Mouse (Mus musculus) thymus, adult 2 months (tissue): ENCODE measurements around the gene Ifnlr1. TPM values are rescaled to one million over a fixed set of nuclear protein-coding genes. Genes with fewer than 3 reads are reported as not detected.

Experiments used
- DNase-seq: peaks from one replicate; pipeline ENCODE4 v3.0.0; 2021
- H3K27ac ChIP-seq: fragments of 200-500 bp; 2 replicates; pipeline ENCODE4 v1.5.1; 2012; ENCODE audit warnings: low read length, control low read depth; ENCODE audit not compliant: control insufficient read depth, insufficient read depth
- H3K27me3 ChIP-seq: fragments of 200-500 bp; 2 replicates; pipeline ENCODE4 v1.6.1; 2012; ENCODE audit warnings: mild to moderate bottlenecking, low read length, moderate library complexity, mixed read lengths; ENCODE audit not compliant: control insufficient read depth, insufficient read depth
- H3K36me3 ChIP-seq: fragments of 200-500 bp; 2 replicates; pipeline ENCODE4 v1.6.1; 2012; ENCODE audit warnings: mild to moderate bottlenecking, low read length, moderate library complexity; ENCODE audit not compliant: control insufficient read depth, insufficient read depth
- H3K4me1 ChIP-seq: fragments of 200-500 bp; replicated peaks from 2 replicates; pipeline ENCODE4 v1.6.1; 2012; ENCODE audit warnings: low read length; ENCODE audit not compliant: control insufficient read depth, insufficient read depth
- H3K4me3 ChIP-seq: fragments of 200-500 bp; 2 replicates; pipeline ENCODE4 v1.5.1; 2012; ENCODE audit warnings: mild to moderate bottlenecking, low read length, control low read depth, moderate library complexity; ENCODE audit not compliant: control insufficient read depth, insufficient read depth
- CTCF ChIP-seq: fragments of 200-500 bp; IDR thresholded peaks from 2 replicates; pipeline ENCODE4 v1.5.1; 2012; ENCODE audit warnings: mild to moderate bottlenecking, control low read depth, low read length, moderate library complexity, borderline replicate concordance; ENCODE audit not compliant: control insufficient read depth, poor library complexity, insufficient read depth; ENCODE audit errors: extremely low read depth
- POLR2A ChIP-seq: fragments of 200-500 bp; IDR thresholded peaks from 2 replicates; pipeline ENCODE4 v1.6.1; 2012; ENCODE audit warnings: mild to moderate bottlenecking, low read length, control low read depth, moderate library complexity; ENCODE audit not compliant: control insufficient read depth, poor library complexity, insufficient read depth; ENCODE audit errors: extremely low read depth
- WGBS: fragments of 180-500 bp; shearing (Covaris S2); methylation state at CpG from one replicate; pipeline ENCODE4 v1.1.7; 2018; 5-methylcytosine and 5-hydroxymethylcytosine counted together
- polyA plus RNA-seq: library from polyadenylated mRNA; depleted of rRNA; stranded (reverse); fragments of >200 nt; gene quantifications from 2 replicates; pipeline ENCODE4 v1.2.3, GENCODE M21; 2012

The Ifnlr1 gene
- polyA plus RNA-seq, 1 experiment: 2.5 TPM

DNA sequence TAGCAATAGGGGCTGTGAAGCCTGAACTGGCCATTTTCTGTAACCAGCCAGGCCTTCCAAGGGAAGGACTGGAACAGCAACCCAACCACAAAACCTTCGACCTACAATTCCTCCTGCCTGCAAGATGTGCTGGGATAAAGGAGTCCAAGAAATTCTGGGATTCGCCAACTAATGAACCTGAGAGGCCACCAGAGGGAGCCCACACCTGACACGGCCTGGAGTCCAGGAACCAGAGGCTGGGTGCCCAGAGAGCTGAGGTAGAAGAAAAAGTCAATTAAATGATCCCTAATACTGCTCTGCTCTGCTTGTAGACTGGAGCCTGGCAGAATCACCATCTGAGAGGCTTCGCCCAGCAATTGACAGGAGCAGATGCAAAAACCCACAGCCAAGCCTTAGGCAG lies 2.5 kb upstream of the Ifnlr1 start:
- Histone ChIP-seq H3K27me3 (peaks cover 28% of the 10 kb centered on the region), H3K4me3 (no peak overlapping the region), H3K4me1 (peaks cover 5% of the 10 kb centered on the region; the same call in 1 of the 2 replicates), H3K36me3 (no peaks in the 10 kb centered on the region), H3K27ac (no peak overlapping the region)
- TF ChIP-seq POLR2A: no peak
- TF ChIP-seq CTCF: no peak
- DNase-seq: no peak
- 36% methylated on average over 4 of the region's 4 CpGs for WGBS

DNA sequence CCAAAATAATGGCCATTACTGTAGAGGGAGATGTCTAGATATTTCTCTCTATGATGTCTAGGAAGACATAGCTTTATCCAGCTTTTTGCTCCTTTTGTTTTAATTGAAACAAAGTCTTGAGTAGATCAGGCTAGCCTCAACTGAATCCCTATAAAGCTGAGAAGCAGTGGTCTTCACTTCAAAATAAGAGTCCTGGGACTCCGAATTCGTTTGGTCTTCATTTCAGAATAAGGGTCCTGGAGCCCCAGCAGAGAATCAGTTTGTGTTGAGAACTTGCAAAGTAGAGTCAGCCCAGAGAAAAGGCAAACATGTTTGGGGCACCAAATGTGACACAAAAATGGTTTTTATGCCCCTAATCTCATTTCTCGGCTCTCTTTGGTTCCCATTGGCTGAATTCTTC lies 1.4 kb upstream of the Ifnlr1 start:
- no peak for TF ChIP-seq POLR2A
- TF ChIP-seq CTCF: no peak
- Histone ChIP-seq H3K36me3 (no peaks in the 10 kb centered on the region), H3K4me3 (no peak overlapping the region), H3K4me1 (peaks cover 5% of the 10 kb centered on the region; the same call in 1 of the 2 replicates), H3K27ac (no peak overlapping the region), H3K27me3 (peaks cover 28% of the 10 kb centered on the region)
- WGBS: 28% methylated on average over 3 of the region's 3 CpGs
- no peak for DNase-seq

DNA sequence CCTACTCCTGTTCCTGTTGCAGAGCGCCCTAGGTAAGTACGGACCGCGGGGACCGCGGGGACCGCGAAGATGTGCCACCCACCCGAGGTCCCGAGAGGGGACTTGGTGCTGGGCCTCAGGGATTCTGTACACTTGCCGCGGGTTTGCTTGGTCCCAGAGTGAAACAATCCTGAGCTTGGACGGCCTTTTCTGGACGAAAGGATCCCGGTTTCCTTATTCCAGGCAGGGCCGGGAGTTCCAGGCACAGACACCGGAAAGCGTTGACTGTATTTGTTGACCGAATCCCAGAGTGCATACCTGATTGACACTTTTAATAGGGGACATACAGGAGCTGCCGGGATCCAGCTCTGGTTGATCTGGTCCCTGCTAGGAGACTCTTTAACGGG lies 474 bp downstream of the Ifnlr1 start:
- no peaks in the 10 kb centered on the region for H3K36me3 ChIP-seq
- H3K4me3 ChIP-seq: peak overlapping the region; percentile 25
- TF ChIP-seq CTCF (no peak), POLR2A (no peak)
- H3K4me1 ChIP-seq: peaks cover 5% of the 10 kb centered on the region; the same call in 1 of the 2 replicates
- 4% methylated on average over 21 of the region's 21 CpGs for WGBS
- no peak for DNase-seq
- peaks cover 28% of the 10 kb centered on the region for H3K27me3 ChIP-seq
- no peak overlapping the region for H3K27ac ChIP-seq

DNA sequence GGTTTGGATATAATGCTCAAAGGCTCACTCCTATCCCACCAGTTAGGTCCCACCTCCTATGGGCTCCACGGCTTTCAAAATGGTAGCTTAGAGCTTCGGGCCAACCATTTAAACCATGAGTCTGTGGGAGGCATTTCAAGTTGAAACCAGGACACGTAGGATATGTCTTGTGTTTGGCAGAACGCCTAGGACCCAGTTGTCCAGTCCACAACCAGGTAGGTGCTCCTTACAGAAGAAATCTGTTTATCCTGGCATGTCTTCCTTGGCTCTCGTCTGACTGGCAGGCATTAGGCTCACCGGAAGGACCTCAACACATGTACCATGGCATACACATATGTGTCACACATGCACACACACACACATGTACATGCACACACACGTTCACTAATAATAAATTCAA lies 3.7 kb downstream of the Ifnlr1 start:
- H3K36me3 ChIP-seq: no peaks in the 10 kb centered on the region
- no peak for TF ChIP-seq POLR2A
- TF ChIP-seq CTCF: no peak
- DNase-seq: no peak
- H3K4me3 ChIP-seq: no peak overlapping the region
- H3K27me3 ChIP-seq: peaks cover 23% of the 10 kb centered on the region
- WGBS: 94% methylated on average over 7 of the region's 7 CpGs
- H3K27ac ChIP-seq: no peak overlapping the region
- peaks cover 5% of the 10 kb centered on the region; the same call in 1 of the 2 replicates for H3K4me1 ChIP-seq

DNA sequence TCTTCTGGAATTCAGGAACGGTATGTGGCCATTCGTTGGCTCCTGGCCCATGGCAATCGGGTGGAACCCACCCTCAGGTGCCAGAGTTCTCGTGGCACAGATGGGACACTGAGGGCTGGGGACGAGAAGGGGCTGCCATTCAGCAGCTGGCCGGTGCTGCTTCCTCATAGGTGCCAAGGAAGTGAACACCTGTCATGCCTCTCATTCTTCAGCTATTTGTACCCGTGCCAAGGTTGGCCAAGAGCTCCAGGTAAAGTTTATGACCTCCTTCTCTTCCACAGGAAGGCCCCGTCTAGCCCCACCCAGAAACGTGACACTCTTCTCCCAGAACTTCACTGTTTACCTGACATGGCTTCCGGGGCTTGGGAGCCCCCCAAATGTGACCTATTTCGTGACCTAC lies 4.2 kb downstream of the Ifnlr1 start:
- WGBS: 79% methylated on average over 11 of the region's 11 CpGs
- Histone ChIP-seq H3K27me3 (peaks cover 21% of the 10 kb centered on the region), H3K4me3 (no peak overlapping the region), H3K4me1 (peaks cover 5% of the 10 kb centered on the region; the same call in 1 of the 2 replicates), H3K27ac (no peak overlapping the region), H3K36me3 (no peaks in the 10 kb centered on the region)
- no peak for TF ChIP-seq POLR2A
- TF ChIP-seq CTCF: no peak
- no peak for DNase-seq

- TF ChIP-seq CTCF: no peak
- no peak for TF ChIP-seq POLR2A
- Histone ChIP-seq H3K4me1 (no peaks in the 10 kb centered on the region), H3K36me3 (no peaks in the 10 kb centered on the region), H3K27ac (no peak overlapping the region), H3K27me3 (0 out of 2 replicates have a peak, but pooled peaks cover 2% of the 10 kb centered on the region), H3K4me3 (no peak overlapping the region)
- DNase-seq: no peak
- WGBS: 37% methylated on average over 4 of the region's 4 CpGs
Measured at GRCm38 (mm10) chr4:135692916-135693315, 6.8 kb downstream of the Ifnlr1 start.

DNA sequence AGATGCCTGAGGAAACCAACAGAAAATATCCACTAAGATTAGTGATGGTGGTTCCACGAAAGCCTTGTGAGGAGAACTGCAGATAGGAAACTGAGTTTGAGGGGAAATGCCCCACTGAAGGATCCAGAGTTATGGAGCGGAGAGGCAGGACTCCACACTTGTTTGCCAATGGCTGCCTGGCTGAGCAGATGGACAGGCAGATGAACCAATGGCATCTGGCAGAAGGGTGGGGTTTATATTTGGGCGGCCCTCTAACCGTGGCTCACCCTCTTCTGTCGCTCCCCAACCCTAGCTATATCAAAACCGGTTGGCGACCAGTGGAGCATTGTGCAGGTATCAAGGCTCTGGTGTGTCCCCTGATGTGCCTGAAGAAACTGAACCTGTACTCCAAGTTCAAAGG lies 12.4 kb downstream of the Ifnlr1 start:
- 0 out of 2 replicates have a peak, but pooled peaks cover 4% of the 10 kb centered on the region for H3K4me1 ChIP-seq
- no peaks in the 10 kb centered on the region for H3K27me3 ChIP-seq
- WGBS: 85% methylated on average over 7 of the region's 7 CpGs
- TF ChIP-seq POLR2A: no peak
- TF ChIP-seq CTCF: no peak
- H3K36me3 ChIP-seq: no peaks in the 10 kb centered on the region
- H3K4me3 ChIP-seq: no peak overlapping the region
- no peak overlapping the region for H3K27ac ChIP-seq
- DNase-seq: no peak
